Mouse (Mus musculus): ENCODE measurements around the gene Gm13889.

GRCm38 (mm10) chr2:93992259-93992658 lies 35.3 kb upstream of the Gm13889 start:
- no peak for TF ChIP-seq CTCF (IDR thresholded peaks at IDR 0.05; ENCODE audit: low read depth, low read length)
- no peak for TF ChIP-seq POLR2A (IDR thresholded peaks at IDR 0.05; ENCODE audit: insufficient read depth, low read length)

Measured in ES-Bruce4 (cell line).